Mouse (Mus musculus) megakaryocyte-erythroid progenitor cell, adult 5-6 weeks (primary cell): Measurements from ENCODE around the gene Fndc3a. TPM values are rescaled to one million over a fixed set of nuclear protein-coding genes. Genes with fewer than 3 reads are reported as not detected.

ENCODE experiments used
- total RNA-seq, 2 experiments: library from RNA; stranded (forward) in 1 of 2; stranded (reverse) in 1 of 2; fragments of 200-1000, 215-1000 nt in 1 of 2; fragments of >200 nt in 1 of 2; fragmentation: Nextera tagmentation in 1 of 2; gene quantifications; 2 replicates each; pipeline ENCODE4 v1.2.3; 2014 to 2017

The Fndc3a gene
- total RNA-seq, 2 experiments from 2014 or later: 12.8 to 14.4 TPM

Other genes starting within 250 kb of the Fndc3a start
- not detected in 2 replicates for gene Gm9195, start 218.2 kb downstream of the Fndc3a start, total RNA-seq (2014; fragmentation: Nextera tagmentation)
- not detected in 2 replicates for gene Gm9195, start 218.2 kb downstream of the Fndc3a start, total RNA-seq (2017)